In the genomic region with DNA sequence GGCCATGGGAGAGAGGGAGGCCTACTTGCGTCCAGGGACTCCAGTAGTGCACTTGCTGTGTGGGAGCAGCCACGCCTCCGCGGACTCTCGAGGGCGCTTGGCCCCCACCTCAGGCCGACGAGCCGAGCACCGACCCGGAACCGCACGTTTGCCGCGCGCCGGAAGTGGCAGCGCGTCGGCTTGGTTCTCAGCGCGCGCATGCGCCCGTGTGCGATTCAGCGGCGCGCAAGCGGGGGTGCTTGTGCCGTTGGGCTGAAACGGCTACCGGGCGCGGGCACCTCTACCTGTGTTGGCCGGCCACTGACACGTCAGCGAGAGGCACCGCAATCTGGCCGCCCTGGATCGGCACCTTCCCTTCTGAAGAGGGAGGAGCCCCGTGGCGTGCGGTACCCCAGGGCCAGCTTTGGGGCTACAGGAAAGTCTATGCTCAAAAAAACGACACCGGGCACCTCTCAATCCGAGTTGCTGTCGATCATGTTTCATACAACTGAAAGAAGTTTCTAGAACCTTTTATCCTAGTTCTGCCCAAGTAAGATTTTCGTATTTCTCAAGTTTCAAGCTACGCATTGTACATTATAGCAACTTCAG, we compare ENCODE assay signal across 8 mouse cellular contexts. TPM values are rescaled to one million over a fixed set of nuclear protein-coding genes. Genes with fewer than 3 reads are reported as not detected.
DNase-seq lines count a peak whose midpoint lies in the region; ATAC-seq and TF ChIP-seq lines count a peak whose summit lies in the region.

Golga1 (minus strand) TSS at position 142 of the 588 bp plus-strand sequence.

- ATAC-seq in forebrain, embryonic 16.5 days, result peak; percentile 98
- ATAC-seq in lung, embryonic 14.5 days (ENCODE audit: insufficient read depth), result peak; percentile 99

- peak within 1 kb of the TSS; percentile 85 to 93 for H3K4me3 ChIP-seq in ES-E14 (ENCODE audit: insufficient read depth in 1 of 2, low read depth in 1 of 2, low read length in 2 of 2, poor library complexity in 1 of 2, severe bottlenecking in 1 of 2)
- H3K4me3 ChIP-seq in forebrain, embryonic 16.5 days (replicated peaks; ENCODE audit: low read length), result peak within 1 kb of the TSS; percentile 99
- peak within 1 kb of the TSS; percentile 86 for H3K4me3 ChIP-seq in layer of hippocampus, adult 2 months
- H3K4me3 ChIP-seq in lung, embryonic 14.5 days (ENCODE audit: low read depth, low read length), result peak within 1 kb of the TSS; percentile 90
- peak within 1 kb of the TSS; percentile 95 for H3K4me3 ChIP-seq in olfactory bulb, adult 2 months (ENCODE audit: insufficient read depth, low read depth, low read length)
- peak within 1 kb of the TSS; percentile 71 for H3K4me3 ChIP-seq in thymus, adult 2 months (ENCODE audit: control insufficient read depth, insufficient read depth, low read length)

- peak within 1 kb of the TSS; percentile 94 for H3K9ac ChIP-seq in ES-E14 (ENCODE audit: insufficient read depth, low read depth, low read length, poor library complexity, severe bottlenecking)
- H3K9ac ChIP-seq in forebrain, embryonic 16.5 days (replicated peaks; ENCODE audit: low read depth, low read length), result peak within 1 kb of the TSS; percentile 99
- H3K9ac ChIP-seq in lung, embryonic 14.5 days, result peak within 1 kb of the TSS; percentile 92

- H3K9me3 ChIP-seq in ES-E14 (ENCODE audit: control insufficient read depth, insufficient read depth, low read depth, low read length), result no peaks in the 10 kb centered on the region
- no peaks in the 10 kb centered on the region for H3K9me3 ChIP-seq in forebrain, embryonic 16.5 days (ENCODE audit: control insufficient read depth, low read length)
- no peaks in the 10 kb centered on the region for H3K9me3 ChIP-seq in lung, embryonic 14.5 days (ENCODE audit: low read depth, low read length)

- intact Hi-C loops in heart, postnatal 36 days (cut with DNase I), result loop anchor here (1.0 to 5.0 kb wide), 3 partner anchors 57 to 138 kb away; partner anchors contain the start of genes Nr6a1 and Scai

- H3K4me2 ChIP-seq in forebrain, embryonic 16.5 days (ENCODE audit: low read length), result peak within 1 kb of the TSS; percentile 95
- H3K4me2 ChIP-seq in lung, embryonic 14.5 days, result peak within 1 kb of the TSS; percentile 83

- under 1% methylated on average over 50 of the region's 50 CpGs for WGBS in forebrain, embryonic 16.5 days
- WGBS in lung, embryonic 14.5 days, result under 1% methylated on average over 50 of the region's 50 CpGs
- under 1% methylated on average over 50 of the region's 50 CpGs for WGBS in olfactory bulb, adult 2 months
- under 1% methylated on average over 50 of the region's 50 CpGs for WGBS in thymus, adult 2 months

- in situ Hi-C loops in ES-E14 (cut with MboI; ENCODE audit: low sequenced_read_pairs in 2 of 2, unreplicated experiment in 2 of 2), result no loop called here

- H3K27ac ChIP-seq in ES-E14 (ENCODE audit: insufficient read depth, low read depth, low read length, poor library complexity, severe bottlenecking), result peak within 1 kb of the TSS; percentile 61
- H3K27ac ChIP-seq in forebrain, embryonic 16.5 days (ENCODE audit: low read length), result peak within 1 kb of the TSS; percentile 76
- peak within 1 kb of the TSS; percentile 96 for H3K27ac ChIP-seq in layer of hippocampus, adult 2 months
- peak within 1 kb of the TSS; percentile 93 for H3K27ac ChIP-seq in lung, embryonic 14.5 days (ENCODE audit: low read depth)
- peak within 1 kb of the TSS; percentile 37; the same call in 1 of the 2 replicates for H3K27ac ChIP-seq in olfactory bulb, adult 2 months (ENCODE audit: insufficient read depth, low read depth, low read length)
- peak within 1 kb of the TSS; percentile 4 for H3K27ac ChIP-seq in thymus, adult 2 months (ENCODE audit: control insufficient read depth, insufficient read depth, low read length)

- no peak for TF ChIP-seq CTCF in layer of hippocampus, adult 2 months (conservative IDR thresholded peaks at IDR 0.05)
- TF ChIP-seq CTCF in lung, embryonic 14.5 days (IDR thresholded peaks at IDR 0.05; ENCODE audit: low read depth), result no peak; the same call in 1 of the 2 replicates
- TF ChIP-seq CTCF in olfactory bulb, adult 2 months (IDR thresholded peaks at IDR 0.05; ENCODE audit: insufficient read depth, low read depth, low read length), result no peak
- peak; percentile 48; the same call in 1 of the 2 replicates for TF ChIP-seq CTCF in thymus, adult 2 months (IDR thresholded peaks at IDR 0.05; ENCODE audit: borderline replicate concordance, control insufficient read depth, extremely low read depth, insufficient read depth, low read length, poor library complexity)

- peak; percentile 73 for DNase-seq in ES-E14 (ENCODE audit: low read depth, low spot score)
- DNase-seq in cerebellum, adult 11-12 months, result peak; percentile 94
- peak; percentile 88 for DNase-seq in heart, postnatal 36 days
- peak; percentile 89 to 92 for DNase-seq in layer of hippocampus, adult 2 months (ENCODE audit: low spot score in 2 of 2)
- DNase-seq in lung, embryonic 14.5 days, result peak; percentile 97
- DNase-seq in thymus, adult 2 months, result peak; percentile 87

- TF ChIP-seq POLR2A in olfactory bulb, adult 2 months (IDR thresholded peaks at IDR 0.05; ENCODE audit: insufficient read depth, low read depth, low read length), result peak; percentile 93
- peak; percentile 83 for TF ChIP-seq POLR2A in thymus, adult 2 months (IDR thresholded peaks at IDR 0.05; ENCODE audit: control insufficient read depth, extremely low read depth, insufficient read depth, low read length, poor library complexity)

- peaks cover 0 to 3% of the 10 kb centered on the region in 2 experiments; a peak in 1 of 4 replicates for H3K4me1 ChIP-seq in ES-E14 (ENCODE audit: control insufficient read depth in 2 of 2, insufficient read depth in 2 of 2, low read length in 2 of 2, poor library complexity in 1 of 2)
- H3K4me1 ChIP-seq in forebrain, embryonic 16.5 days (replicated peaks; ENCODE audit: control insufficient read depth, insufficient read depth, low read length), result peaks cover 9% of the 10 kb centered on the region
- H3K4me1 ChIP-seq in lung, embryonic 14.5 days (ENCODE audit: insufficient read depth), result no peaks in the 10 kb centered on the region
- peaks cover 3% of the 10 kb centered on the region; the same call in 1 of the 2 replicates for H3K4me1 ChIP-seq in olfactory bulb, adult 2 months (ENCODE audit: control insufficient read depth, insufficient read depth, low read length)
- peaks cover 4% of the 10 kb centered on the region; the same call in 1 of the 2 replicates for H3K4me1 ChIP-seq in thymus, adult 2 months (replicated peaks; ENCODE audit: control insufficient read depth, insufficient read depth, low read length)

- no peaks in the 10 kb centered on the region for H3K27me3 ChIP-seq in forebrain, embryonic 16.5 days (replicated peaks; ENCODE audit: control insufficient read depth, insufficient read depth, low read length)
- no peaks in the 10 kb centered on the region for H3K27me3 ChIP-seq in lung, embryonic 14.5 days (ENCODE audit: insufficient read depth, low read length)
- no peaks in the 10 kb centered on the region for H3K27me3 ChIP-seq in thymus, adult 2 months (ENCODE audit: control insufficient read depth, insufficient read depth, low read length)

- H3K36me3 ChIP-seq in ES-E14 (ENCODE audit: control insufficient read depth, insufficient read depth, low read length, poor library complexity, severe bottlenecking), result no peaks in the 10 kb centered on the region
- H3K36me3 ChIP-seq in forebrain, embryonic 16.5 days (ENCODE audit: control insufficient read depth, insufficient read depth), result peaks cover 5% of the 10 kb centered on the region
- peaks cover 21% of the 10 kb centered on the region; the same call in 1 of the 2 replicates for H3K36me3 ChIP-seq in lung, embryonic 14.5 days (ENCODE audit: insufficient read depth)
- H3K36me3 ChIP-seq in thymus, adult 2 months (ENCODE audit: control insufficient read depth, insufficient read depth, low read length), result peaks cover 6% of the 10 kb centered on the region; the same call in 1 of the 2 replicates

TF ChIP-seq in ES-E14, 5 proteins besides CTCF, POLR2A, EP300 and RAD21:
- peak; percentile 78 for TF ChIP-seq HCFC1 (IDR thresholded peaks at IDR 0.05; ENCODE audit: borderline replicate concordance, insufficient read depth, low read length)
- TF ChIP-seq ZNF384 (IDR thresholded peaks at IDR 0.05; ENCODE audit: low read depth, low read length), result no peak

RNA-seq across cellular contexts. Expression of gene Golga1, which starts in this region (rescaled TPM):
- 7.6 and 9.1 TPM in 2 replicates for total RNA-seq in ES-E14 (2012; rRNA removed)
- polyA plus RNA-seq in forebrain, embryonic 16.5 days (2015; fragmentation: Nextera tagmentation; extraction: Ambion mirVana), result 40.7 and 43.1 TPM in 2 replicates
- total RNA-seq in heart, postnatal 36 days (2021), result 10 to 100 TPM; 14.5 to 16.6 TPM
- 10 to 100 TPM; 36.2 to 42.5 TPM for total RNA-seq in layer of hippocampus, adult 2 months (2021)
- 24.5 and 27.2 TPM in 2 replicates for polyA plus RNA-seq in lung, embryonic 14.5 days (2014; fragmentation: Nextera tagmentation; extraction: Ambion mirVana)
- polyA plus RNA-seq in olfactory bulb, adult 2 months (2012; ENCODE audit: insufficient read depth, insufficient read length, low replicate concordance, missing spikeins), result 129 TPM in 1 of 2 replicates, not detected in the other
- polyA plus RNA-seq in thymus, adult 2 months (2012; rRNA removed), result 14.0 and 18.5 TPM in 2 replicates

Comparison
In these comparisons a context has a peak if more than half of its experiments do, and no peak if none do; other contexts are left out.
1. Peak in every context shown above with its lines: DNase-seq, ATAC-seq, H3K4me3 ChIP-seq and H3K27ac ChIP-seq.
2. H3K27ac ChIP-seq: peak in every context shown above with its lines; median percentile 96 in layer of hippocampus, adult 2 months; 93 in lung, embryonic 14.5 days; 76 in forebrain, embryonic 16.5 days; 61 in ES-E14; 37 in olfactory bulb, adult 2 months; 4 in thymus, adult 2 months.